Mouse (Mus musculus): ENCODE results near the gene Atg9b. TPM values are rescaled to one million over a fixed set of nuclear protein-coding genes. Genes with fewer than 3 reads are reported as not detected.

Atg9b gene
- polyA plus RNA-seq, 1 experiment from 2014 or later, result 1.4 TPM

DNA sequence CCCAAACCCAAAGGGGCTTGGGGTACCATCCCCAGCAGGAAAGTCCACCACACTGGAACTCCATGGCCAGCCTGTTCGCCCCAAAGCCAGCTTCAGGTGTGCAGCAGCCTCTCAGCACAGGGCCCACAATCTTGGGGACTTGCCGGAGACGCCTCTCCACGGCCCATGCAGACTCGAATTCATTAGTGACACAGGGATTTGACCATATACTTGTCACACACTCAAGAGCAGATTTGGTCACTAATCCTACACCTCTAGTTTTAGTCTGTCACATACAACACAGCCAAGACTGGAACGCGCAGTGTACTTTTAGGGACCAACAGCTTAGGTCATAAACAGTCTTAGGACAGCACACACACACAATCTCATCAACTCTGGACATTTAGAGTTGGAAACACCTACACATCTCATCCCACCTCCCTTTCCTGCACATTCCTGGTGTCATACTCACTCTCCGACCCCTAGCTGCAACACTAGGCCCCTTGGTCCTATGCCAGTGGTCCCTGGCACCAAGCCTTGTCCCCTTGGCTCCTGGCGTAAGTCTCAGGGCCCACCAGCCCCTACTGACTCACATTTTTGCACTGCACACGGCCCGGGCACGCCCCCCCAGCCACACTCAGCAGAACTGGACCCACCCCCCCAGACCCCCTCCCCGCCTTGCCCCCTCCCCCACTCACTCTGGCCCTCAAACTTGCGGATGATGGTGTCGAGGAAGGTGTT is 41.3 kb downstream of the Atg9b start:
- Histone ChIP-seq H3K27ac (peak overlapping the region; percentile 85), H3K4me1 (peaks cover 73% of the 10 kb centered on the region), H3K36me3 (peaks cover under 1% of the 10 kb centered on the region; the same call in 1 of the 2 replicates), H3K9me3 (replicated peaks) (no peaks in the 10 kb centered on the region), H3K4me3 (peak overlapping the region; percentile 72), H3K27me3 (ENCODE audit: low read depth, poor library complexity, severe bottlenecking) (peaks cover 83% of the 10 kb centered on the region)
- 36% methylated on average over 15 of the region's 15 CpGs for WGBS
- DNase-seq (ENCODE audit: low spot score), result peak; percentile 46

DNA sequence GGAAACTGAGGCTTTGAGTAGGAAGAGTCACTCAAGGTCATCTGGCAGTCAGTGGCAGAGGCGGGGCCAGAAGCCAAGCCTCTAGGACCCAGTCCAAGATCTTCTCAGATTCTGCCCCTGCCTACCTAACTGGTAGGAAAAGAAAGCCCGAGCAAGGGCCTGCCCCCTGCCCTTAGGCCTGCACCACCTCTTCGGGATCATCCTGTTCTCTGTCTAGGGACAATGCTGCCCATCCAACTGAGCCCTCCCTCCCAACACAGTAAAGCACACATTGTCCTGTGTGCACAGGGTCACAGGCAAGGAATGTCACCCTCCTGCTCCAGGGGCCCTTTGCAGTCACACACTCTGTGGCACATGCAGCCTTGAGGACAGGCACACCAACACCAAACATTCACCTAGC is 41.9 kb downstream of the Atg9b start:
- WGBS, result 53% methylated on average over 3 of the region's 3 CpGs
- Histone ChIP-seq H3K27me3 (ENCODE audit: low read depth, poor library complexity, severe bottlenecking) (peaks cover 88% of the 10 kb centered on the region), H3K4me1 (peaks cover 79% of the 10 kb centered on the region), H3K36me3 (peaks cover 5% of the 10 kb centered on the region; the same call in 1 of the 2 replicates), H3K4me3 (peak overlapping the region; percentile 72), H3K9me3 (replicated peaks) (no peaks in the 10 kb centered on the region), H3K27ac (no peak overlapping the region)
- no peak for DNase-seq (ENCODE audit: low spot score)

DNA sequence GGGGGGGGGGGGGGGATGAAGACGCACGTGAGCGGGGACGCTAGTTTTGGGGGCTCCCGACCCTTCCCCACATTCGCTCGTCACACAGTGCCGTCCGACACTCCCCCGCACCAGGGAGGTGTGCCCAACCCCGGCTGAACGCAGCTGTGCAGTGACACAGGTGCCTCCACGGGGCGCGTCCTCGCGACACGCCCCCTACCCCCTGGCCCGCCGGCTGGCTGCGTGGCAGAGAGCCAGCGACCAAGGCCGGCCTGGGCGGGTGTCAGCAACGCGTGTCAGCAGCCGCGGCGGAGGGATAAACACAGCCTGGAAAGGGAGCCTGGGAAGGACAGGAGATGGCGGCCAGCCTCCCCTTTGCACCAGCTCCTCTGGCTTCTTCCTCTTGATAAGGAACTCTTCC is 43.4 kb downstream of the Atg9b start:
- H3K4me3 ChIP-seq, result peak overlapping the region; percentile 56
- no peak for DNase-seq (ENCODE audit: low spot score)
- H3K9me3 ChIP-seq (replicated peaks), result no peaks in the 10 kb centered on the region
- peaks cover 5% of the 10 kb centered on the region; the same call in 1 of the 2 replicates for H3K36me3 ChIP-seq
- peaks cover 85% of the 10 kb centered on the region for H3K27me3 ChIP-seq (ENCODE audit: low read depth, poor library complexity, severe bottlenecking)
- WGBS, result 2% methylated on average over 30 of the region's 30 CpGs
- peaks cover 85% of the 10 kb centered on the region for H3K4me1 ChIP-seq
- H3K27ac ChIP-seq, result peak overlapping the region; percentile 53

DNA sequence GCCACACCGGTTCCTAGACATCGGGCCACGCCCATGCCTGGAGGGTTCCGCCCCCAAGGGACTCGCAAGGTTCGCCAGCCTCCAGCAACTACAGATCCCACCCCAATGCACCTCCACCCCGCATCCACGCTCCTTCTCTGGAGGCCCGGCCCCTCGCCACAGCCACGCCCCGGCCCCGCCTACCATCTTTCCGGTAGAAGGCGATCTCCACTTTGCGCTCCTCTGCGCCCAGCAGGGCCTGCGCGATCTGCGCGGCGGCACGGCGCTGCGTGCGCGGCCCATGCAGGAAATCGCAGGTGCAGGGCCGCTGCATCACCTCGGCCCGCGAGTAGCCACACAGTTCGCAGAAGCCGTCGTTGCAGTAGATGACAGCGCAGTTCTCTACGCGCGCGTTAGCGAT is 43.8 kb downstream of the Atg9b start:
- H3K9me3 ChIP-seq (replicated peaks), result no peaks in the 10 kb centered on the region
- DNase-seq (ENCODE audit: low spot score), result peak; percentile 82
- under 1% methylated on average over 37 of the region's 41 CpGs for WGBS
- H3K27me3 ChIP-seq (ENCODE audit: low read depth, poor library complexity, severe bottlenecking), result peaks cover 82% of the 10 kb centered on the region
- peak overlapping the region; percentile 53 for H3K27ac ChIP-seq
- peaks cover 5% of the 10 kb centered on the region; the same call in 1 of the 2 replicates for H3K36me3 ChIP-seq
- peaks cover 85% of the 10 kb centered on the region for H3K4me1 ChIP-seq
- peak overlapping the region; percentile 56 for H3K4me3 ChIP-seq

DNA sequence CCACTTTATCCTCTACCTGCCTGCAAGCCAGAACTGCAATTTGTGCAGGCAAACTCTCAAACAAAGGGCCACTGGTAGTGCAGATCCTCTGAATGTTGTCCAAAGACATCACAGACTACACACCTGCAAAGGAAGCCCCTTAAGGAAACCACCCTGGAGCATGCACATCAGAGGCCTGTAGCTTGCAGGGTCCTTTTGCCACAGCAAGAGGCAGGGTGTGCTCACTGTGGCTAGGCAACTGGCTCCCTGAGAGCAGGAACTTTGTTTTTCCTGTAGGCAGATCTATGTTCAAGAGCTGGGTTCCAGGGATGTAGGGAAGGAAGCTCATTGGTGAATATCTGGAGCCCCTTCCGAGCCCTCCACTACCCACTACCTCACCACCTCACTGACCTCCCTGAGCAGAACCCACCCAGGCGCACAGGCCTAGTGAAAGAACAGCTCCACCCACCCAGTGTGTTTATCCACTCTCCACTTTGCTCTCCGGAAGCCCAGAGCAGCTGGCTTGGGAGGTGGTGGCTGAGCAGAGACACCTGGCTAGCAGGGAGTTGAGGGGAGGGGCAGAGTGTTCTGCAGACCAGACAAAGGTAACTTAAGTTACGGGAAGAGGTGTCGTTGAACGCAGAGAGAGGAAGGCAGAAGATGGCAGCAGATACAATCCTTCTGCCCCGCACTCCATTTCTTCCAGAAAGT is 44.6 kb downstream of the Atg9b start:
- 47% methylated on average over 7 of the region's 7 CpGs for WGBS
- peaks cover 85% of the 10 kb centered on the region for H3K4me1 ChIP-seq

DNA sequence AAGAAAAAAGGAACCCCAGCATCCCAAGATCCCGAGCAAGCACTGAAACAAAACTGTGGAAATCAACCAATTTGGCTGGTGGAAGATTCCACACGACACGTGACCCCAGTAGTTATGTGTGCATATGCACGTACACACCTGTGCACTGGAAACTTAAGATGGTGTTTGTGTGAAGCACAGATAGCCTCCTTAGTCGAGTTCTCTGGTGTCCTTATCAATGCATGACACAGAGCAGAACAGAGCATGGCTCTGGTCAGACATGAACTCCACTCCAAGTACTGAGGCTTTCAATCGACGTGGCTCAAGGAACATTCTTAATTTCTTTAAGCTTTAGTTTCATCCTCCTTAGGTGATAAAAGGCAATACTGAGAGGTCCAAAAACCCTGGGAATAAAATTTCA is 45.6 kb downstream of the Atg9b start:
- 89% methylated on average over 7 of the region's 7 CpGs for WGBS
- peaks cover 75% of the 10 kb centered on the region for H3K4me1 ChIP-seq
- H3K27ac ChIP-seq, result no peak overlapping the region
- no peak overlapping the region for H3K4me3 ChIP-seq
- DNase-seq (ENCODE audit: low spot score), result no peak
- H3K9me3 ChIP-seq (replicated peaks), result no peaks in the 10 kb centered on the region
- H3K36me3 ChIP-seq, result peaks cover 5% of the 10 kb centered on the region; the same call in 1 of the 2 replicates
- H3K27me3 ChIP-seq (ENCODE audit: low read depth, poor library complexity, severe bottlenecking), result peaks cover 73% of the 10 kb centered on the region

More for the DNA sequence above, 44.6 kb downstream of the Atg9b start:
- Histone ChIP-seq H3K27me3 (ENCODE audit: low read depth, poor library complexity, severe bottlenecking) (peaks cover 74% of the 10 kb centered on the region), H3K27ac (no peak overlapping the region), H3K4me3 (peak overlapping the region; percentile 56), H3K36me3 (peaks cover 5% of the 10 kb centered on the region; the same call in 1 of the 2 replicates), H3K9me3 (replicated peaks) (no peaks in the 10 kb centered on the region)
- DNase-seq (ENCODE audit: low spot score), result no peak

DNA sequence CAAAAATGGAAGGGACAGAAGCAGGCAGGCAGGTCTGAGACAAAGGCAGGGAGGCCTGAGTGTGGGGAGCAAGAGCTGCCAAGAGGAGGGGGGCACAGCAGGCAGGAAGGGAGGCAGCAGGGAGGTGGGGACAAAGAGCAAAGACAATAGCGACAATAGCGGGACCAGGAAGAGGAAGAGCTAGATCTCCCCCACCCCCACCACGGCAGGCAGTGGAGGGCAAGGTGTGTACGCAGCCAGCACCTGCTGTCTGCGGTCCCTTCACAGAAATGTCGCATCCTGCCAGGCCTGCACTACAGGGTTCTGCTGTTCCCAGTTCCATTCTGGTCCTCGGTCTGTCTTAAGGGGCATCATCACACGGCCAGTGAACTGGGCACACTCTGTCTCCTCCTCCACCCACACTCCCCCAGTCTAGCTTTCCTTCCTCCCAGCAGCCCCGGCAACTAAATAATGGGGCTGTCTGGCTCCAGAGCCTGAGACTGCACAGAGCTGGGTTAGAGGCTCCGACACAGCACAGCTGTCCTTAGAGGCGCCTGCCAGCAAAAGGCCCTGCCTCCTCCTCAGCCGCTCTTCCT is 47.4 kb downstream of the Atg9b start:
- H3K27ac ChIP-seq, result peak overlapping the region; percentile 75
- H3K4me3 ChIP-seq, result peak overlapping the region; percentile 19
- no peak for DNase-seq (ENCODE audit: low spot score)
- peaks cover 5% of the 10 kb centered on the region; the same call in 1 of the 2 replicates for H3K36me3 ChIP-seq
- peaks cover 55% of the 10 kb centered on the region for H3K27me3 ChIP-seq (ENCODE audit: low read depth, poor library complexity, severe bottlenecking)
- peaks cover 58% of the 10 kb centered on the region for H3K4me1 ChIP-seq
- WGBS, result 18% methylated on average over 12 of the region's 12 CpGs
- no peaks in the 10 kb centered on the region for H3K9me3 ChIP-seq (replicated peaks)

DNA sequence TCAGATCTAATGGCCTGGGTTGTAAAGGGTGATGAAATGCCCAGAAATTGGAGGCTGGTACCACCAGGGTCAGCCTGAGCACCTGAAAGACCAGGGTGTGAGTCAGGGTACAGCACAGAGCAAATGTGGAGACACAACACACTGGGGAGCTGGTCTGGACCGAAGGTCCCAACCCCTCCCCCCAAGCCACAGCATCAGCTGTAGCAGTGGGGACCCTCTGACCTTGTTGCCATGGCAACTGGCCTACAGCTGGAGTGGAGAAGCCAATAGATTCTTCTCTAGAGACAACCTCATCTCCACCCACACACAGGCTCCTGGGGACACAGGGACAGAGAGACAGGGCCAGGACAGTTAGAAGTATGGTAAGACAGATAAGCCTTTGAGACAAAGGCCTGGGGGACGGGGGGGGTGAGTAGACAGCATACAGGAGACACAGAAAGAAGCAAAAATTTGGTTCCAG is 47.9 kb downstream of the Atg9b start:
- Histone ChIP-seq H3K27ac (peak overlapping the region; percentile 75), H3K4me3 (peak overlapping the region; percentile 19), H3K4me1 (peaks cover 54% of the 10 kb centered on the region), H3K27me3 (ENCODE audit: low read depth, poor library complexity, severe bottlenecking) (peaks cover 49% of the 10 kb centered on the region), H3K36me3 (peaks cover 5% of the 10 kb centered on the region; the same call in 1 of the 2 replicates), H3K9me3 (replicated peaks) (no peaks in the 10 kb centered on the region)
- WGBS, result 22% methylated on average over 2 of the region's 2 CpGs
- no peak for DNase-seq (ENCODE audit: low spot score)

DNA sequence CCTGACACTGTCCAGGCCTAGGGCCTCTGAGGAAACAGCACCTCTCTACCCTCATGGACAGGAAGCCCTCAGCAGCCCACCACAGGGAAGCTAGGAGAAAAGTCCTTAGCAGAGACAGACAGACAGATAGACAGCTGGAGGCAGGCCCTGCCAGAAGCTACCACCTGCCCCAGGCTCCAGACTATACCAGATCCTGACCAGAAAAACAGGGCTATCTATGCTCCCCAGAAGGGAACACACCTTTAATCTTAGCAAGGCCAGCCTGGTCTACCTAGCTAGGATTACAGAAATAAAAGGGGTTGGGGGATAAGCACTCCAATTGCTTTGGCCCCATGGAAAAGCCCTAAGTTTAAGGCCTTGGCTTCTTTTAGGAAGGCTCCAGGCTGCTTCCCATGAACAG is 48.6 kb downstream of the Atg9b start:
- Histone ChIP-seq H3K4me1 (peaks cover 50% of the 10 kb centered on the region), H3K9me3 (replicated peaks) (no peaks in the 10 kb centered on the region), H3K27ac (no peak overlapping the region; the same call in 1 of the 2 replicates), H3K4me3 (no peak overlapping the region), H3K36me3 (peaks cover 5% of the 10 kb centered on the region; the same call in 1 of the 2 replicates), H3K27me3 (ENCODE audit: low read depth, poor library complexity, severe bottlenecking) (peaks cover 43% of the 10 kb centered on the region)
- DNase-seq (ENCODE audit: low spot score), result no peak

DNA sequence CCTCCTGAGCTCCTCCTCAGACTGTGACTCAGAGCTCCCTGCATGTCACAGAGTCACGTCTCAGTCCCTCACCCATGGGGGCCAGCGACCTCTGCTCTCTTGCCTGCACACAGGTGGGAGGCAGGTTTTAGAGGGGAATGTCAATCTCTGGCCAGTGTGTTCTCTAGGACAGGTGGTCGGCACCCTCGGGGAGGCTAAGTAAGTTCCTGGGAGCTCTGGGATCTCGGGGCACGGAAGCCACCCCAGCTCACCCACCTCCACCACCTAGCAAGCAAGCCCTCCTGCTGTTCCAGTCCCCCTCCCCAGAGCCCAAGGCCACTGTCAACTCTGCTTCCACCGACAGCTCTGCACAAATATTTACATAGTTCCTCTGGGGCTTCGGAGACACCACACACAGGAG is 49.0 kb downstream of the Atg9b start:
- Histone ChIP-seq H3K9me3 (replicated peaks) (no peaks in the 10 kb centered on the region), H3K36me3 (peaks cover 5% of the 10 kb centered on the region; the same call in 1 of the 2 replicates), H3K27ac (peak overlapping the region; percentile 12; the same call in 1 of the 2 replicates), H3K27me3 (ENCODE audit: low read depth, poor library complexity, severe bottlenecking) (peaks cover 39% of the 10 kb centered on the region), H3K4me1 (peaks cover 47% of the 10 kb centered on the region), H3K4me3 (no peak overlapping the region)
- 67% methylated on average over 8 of the region's 8 CpGs for WGBS
- no peak for DNase-seq (ENCODE audit: low spot score)

DNA sequence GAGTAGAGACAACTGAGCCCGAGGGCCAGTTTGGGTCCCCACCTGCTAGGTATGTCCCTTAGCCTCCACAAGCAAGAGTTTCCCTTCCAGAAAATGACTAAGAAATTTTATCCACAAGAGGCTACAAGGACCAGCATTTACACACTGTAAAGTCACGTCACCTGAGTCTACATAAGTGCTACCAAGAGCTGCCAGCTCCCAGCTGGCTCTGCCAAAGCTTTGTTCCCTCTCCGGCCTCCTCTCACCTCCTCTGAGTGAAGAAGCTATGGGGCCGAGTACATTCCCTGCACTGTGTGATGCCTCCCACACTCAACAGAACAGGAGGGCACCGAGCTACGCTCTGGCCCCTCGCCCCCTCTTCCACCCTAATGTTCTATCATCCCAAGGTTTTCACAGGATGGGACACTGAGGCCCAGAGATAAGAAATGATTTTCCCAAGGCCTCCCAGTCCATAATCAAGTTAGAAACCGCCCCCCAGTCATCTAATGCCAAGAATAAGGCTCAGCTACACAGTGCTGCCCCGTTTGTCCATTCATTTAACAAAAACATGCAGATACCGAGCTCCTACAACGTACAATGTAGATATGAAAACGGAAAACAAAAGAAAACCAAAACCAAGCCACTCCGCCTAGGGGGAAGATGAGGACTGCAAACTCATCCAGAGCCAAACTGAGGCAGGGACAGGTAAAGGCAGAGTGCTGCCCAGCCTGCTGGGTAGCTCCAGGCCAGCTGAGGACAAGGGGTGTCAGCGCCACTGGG is 49.6 kb downstream of the Atg9b start:
- DNase-seq (ENCODE audit: low spot score), result no peak
- Histone ChIP-seq H3K27me3 (ENCODE audit: low read depth, poor library complexity, severe bottlenecking) (peaks cover 33% of the 10 kb centered on the region), H3K36me3 (peaks cover 5% of the 10 kb centered on the region; the same call in 1 of the 2 replicates), H3K9me3 (replicated peaks) (no peaks in the 10 kb centered on the region), H3K27ac (no peak overlapping the region), H3K4me1 (peaks cover 47% of the 10 kb centered on the region), H3K4me3 (no peak overlapping the region)
- WGBS, result 81% methylated on average over 14 of the region's 14 CpGs

DNA sequence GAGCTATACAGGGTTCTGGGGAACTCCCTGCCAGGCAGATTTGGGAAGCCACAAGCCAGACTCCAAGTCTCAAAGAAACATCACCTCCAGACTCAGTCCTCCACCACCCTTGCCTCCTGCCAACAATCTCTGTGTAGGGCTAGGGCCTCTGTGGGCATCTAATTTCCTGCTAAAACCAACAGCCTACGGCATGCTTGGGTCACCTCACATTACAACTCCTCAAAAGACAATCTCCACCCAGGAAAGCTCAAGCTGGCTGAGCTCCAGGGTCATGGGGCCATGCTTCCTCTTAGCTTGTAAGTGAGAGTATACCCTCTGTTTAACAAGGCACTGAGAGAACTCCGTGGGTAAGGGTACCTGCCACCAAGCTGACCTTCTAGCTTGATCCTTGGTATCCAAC is 54.1 kb downstream of the Atg9b start:
- peaks cover 44% of the 10 kb centered on the region for H3K4me1 ChIP-seq

More for the DNA sequence above, 54.1 kb downstream of the Atg9b start:
- 0 out of 2 replicates have a peak, but pooled peaks cover 3% of the 10 kb centered on the region for H3K27me3 ChIP-seq (ENCODE audit: low read depth, poor library complexity, severe bottlenecking)
- 0 out of 2 replicates have a peak, but pooled peaks cover 2% of the 10 kb centered on the region for H3K36me3 ChIP-seq
- no peaks in the 10 kb centered on the region for H3K9me3 ChIP-seq (replicated peaks)
- WGBS, result 83% methylated on average over 2 of the region's 2 CpGs
- H3K4me3 ChIP-seq, result no peak overlapping the region
- no peak overlapping the region for H3K27ac ChIP-seq
- DNase-seq (ENCODE audit: low spot score), result no peak

All from limb, embryonic 10.5 days (tissue).